Mouse (Mus musculus) ES-E14 (cell line): ENCODE measurements around the gene S100pbp. TPM values are rescaled to one million over a fixed set of nuclear protein-coding genes. Genes with fewer than 3 reads are reported as not detected.
A peak's percentile ranks its signal among the peaks of the same experiment; 100 is the strongest.

Experiments
- DNase-seq: peaks from one replicate; pipeline ENCODE4 v3.0.0-alpha.2; 2013; ENCODE audit warnings: low read depth, low spot score
- H3K27ac ChIP-seq: 2 replicates; pipeline ENCODE4 v1.5.1; 2012; ENCODE audit warnings: low read depth, mild to moderate bottlenecking, low read length, moderate library complexity, mixed read lengths; ENCODE audit not compliant: poor library complexity, insufficient read depth, severe bottlenecking
- H3K36me3 ChIP-seq: 2 replicates; pipeline ENCODE4 v1.6.1; 2012; ENCODE audit warnings: mild to moderate bottlenecking, low read length, moderate library complexity, mixed read lengths; ENCODE audit not compliant: control insufficient read depth, poor library complexity, insufficient read depth, severe bottlenecking
- H3K4me1 ChIP-seq, 2 experiments: fragments of 150-350 bp in 1 of 2; sonication (generic) in 1 of 2; 2 replicates each; pipeline ENCODE4 v1.6.1; 2012; ENCODE audit warnings: low read length in 2 of 2, mild to moderate bottlenecking in 1 of 2, mixed read lengths in 1 of 2; ENCODE audit not compliant: control insufficient read depth in 2 of 2, insufficient read depth in 2 of 2, poor library complexity in 1 of 2
- H3K4me3 ChIP-seq, 2 experiments: fragments of 150-350 bp in 1 of 2; sonication (generic) in 1 of 2; 2 replicates each; pipeline ENCODE4 v1.5.1; 2012; ENCODE audit warnings: low read length in 2 of 2, low read depth in 1 of 2, mild to moderate bottlenecking in 1 of 2, mixed read lengths in 1 of 2; ENCODE audit not compliant: insufficient read depth in 1 of 2, poor library complexity in 1 of 2, severe bottlenecking in 1 of 2
- H3K9ac ChIP-seq: 2 replicates; pipeline ENCODE4 v1.6.1; 2012; ENCODE audit warnings: low read depth, mild to moderate bottlenecking, low read length, mixed read lengths; ENCODE audit not compliant: poor library complexity, insufficient read depth, severe bottlenecking
- H3K9me3 ChIP-seq: fragments of 150-350 bp; sonication (generic); 2 replicates; pipeline ENCODE4 v1.6.1; 2012; ENCODE audit warnings: low read depth, mild to moderate bottlenecking, low read length; ENCODE audit not compliant: control insufficient read depth, insufficient read depth
- CHD2 ChIP-seq: IDR thresholded peaks from 2 replicates; pipeline ENCODE4 v1.6.1; 2014; ENCODE audit warnings: mild to moderate bottlenecking, low read depth, low read length, inconsistent platforms
- HCFC1 ChIP-seq: IDR thresholded peaks from 2 replicates; pipeline ENCODE4 v1.6.1; 2012; ENCODE audit warnings: low read length, inconsistent platforms, borderline replicate concordance; ENCODE audit not compliant: insufficient read depth
- MAFK ChIP-seq: IDR thresholded peaks from 2 replicates; pipeline ENCODE4 v1.6.1; 2014; ENCODE audit warnings: mild to moderate bottlenecking, low read depth, low read length, inconsistent platforms; ENCODE audit not compliant: insufficient read depth
- ZC3H11A ChIP-seq: IDR thresholded peaks from 2 replicates; pipeline ENCODE4 v1.6.1; 2012; ENCODE audit warnings: low read depth, mild to moderate bottlenecking, inconsistent platforms, low read length, borderline replicate concordance
- ZNF384 ChIP-seq: IDR thresholded peaks from 2 replicates; pipeline ENCODE4 v1.6.1; 2012; ENCODE audit warnings: low read depth, low read length, inconsistent platforms
- in situ Hi-C, 2 experiments: fragments of 600-800 bp; cut with MboI; formaldehyde crosslinking; loops; one replicate each; pipeline ENCODE4 v1.15.1; 2025; ENCODE audit warnings: low sequenced_read_pairs in 2 of 2, inconsistent platforms in 1 of 2; ENCODE audit not compliant: unreplicated experiment in 2 of 2
- total RNA-seq: library from RNA; depleted of rRNA; stranded (reverse); fragments of 300-350 nt; gene quantifications from 2 replicates; pipeline ENCODE4 v1.2.3, GENCODE M21; 2012

S100pbp gene
- total RNA-seq, 1 experiment: 25.7 TPM

- Histone ChIP-seq H3K36me3 (peaks cover 6% of the 10 kb centered on the region; the same call in 1 of the 2 replicates), H3K9ac (no peak overlapping the region), H3K9me3 (no peaks in the 10 kb centered on the region), H3K27ac (peak overlapping the region; percentile 82; the same call in 1 of the 2 replicates), H3K4me1 (peaks cover 4 to 6% of the 10 kb centered on the region in 2 experiments; a peak in 3 of 4 replicates), H3K4me3 (peak overlapping the region; percentile 84 to 86)
- TF ChIP-seq CHD2 (no peak), ZNF384 (no peak), ZC3H11A (no peak)
- DNase-seq: no peak
- in situ Hi-C loops: no loop called here
Measured at GRCm38 (mm10) chr4:129188041-129188659, 1.4 kb downstream of the S100pbp start.

- H3K27ac ChIP-seq: no peak overlapping the region
- H3K9ac ChIP-seq: no peak overlapping the region
- no peaks in the 10 kb centered on the region for H3K9me3 ChIP-seq
- DNase-seq: no peak
- H3K4me1 ChIP-seq: no peaks in the 10 kb centered on the region
- peaks cover 2% of the 10 kb centered on the region; the same call in 1 of the 2 replicates for H3K36me3 ChIP-seq
- H3K4me3 ChIP-seq: no peak overlapping the region
- TF ChIP-seq HCFC1: no peak
- no peak for TF ChIP-seq ZC3H11A
- in situ Hi-C loops: no loop called here
Measured at GRCm38 (mm10) chr4:129179560-129179959, 10.0 kb downstream of the S100pbp start.

GRCm38 (mm10) chr4:129172529-129172928 lies 17.0 kb downstream of the S100pbp start:
- Histone ChIP-seq H3K36me3 (0 out of 2 replicates have a peak, but pooled peaks cover 2% of the 10 kb centered on the region), H3K4me3 (no peak overlapping the region), H3K9me3 (no peaks in the 10 kb centered on the region), H3K9ac (no peak overlapping the region), H3K27ac (no peak overlapping the region), H3K4me1 (no peaks in the 10 kb centered on the region)
- in situ Hi-C loops: no loop called here
- no peak for DNase-seq
- TF ChIP-seq CHD2 (no peak), HCFC1 (no peak), ZC3H11A (no peak), MAFK (no peak), ZNF384 (no peak)

GRCm38 (mm10) chr4:129161581-129162255 lies 27.8 kb downstream of the S100pbp start:
- peak; percentile 69 for DNase-seq
- no peak for TF ChIP-seq ZC3H11A
- TF ChIP-seq ZNF384: 0 out of 2 replicates have a peak, but pooled peaks have one; percentile 28
- no peak for TF ChIP-seq MAFK
- Histone ChIP-seq H3K4me1 (peaks cover 3 to 5% of the 10 kb centered on the region in 2 experiments; a peak in 2 of 4 replicates), H3K9me3 (no peaks in the 10 kb centered on the region), H3K4me3 (no peak overlapping the region), H3K36me3 (no peaks in the 10 kb centered on the region; the same call in 1 of the 2 replicates), H3K27ac (peak overlapping the region; percentile 87), H3K9ac (no peak overlapping the region; the same call in 1 of the 2 replicates)
- in situ Hi-C loops: no loop called here
